Mouse (Mus musculus) testis, adult 2 months (tissue): ENCODE data around the gene Prrt4. TPM values are rescaled to one million over a fixed set of nuclear protein-coding genes. Genes with fewer than 3 reads are reported as not detected.

Experiments used
- H3K27ac ChIP-seq: fragments of 200-500 bp; 2 replicates; pipeline ENCODE4 v1.5.1; 2012; ENCODE audit warnings: low read depth, low read length; ENCODE audit not compliant: control insufficient read depth, insufficient read depth
- H3K27me3 ChIP-seq: fragments of 200-500 bp; 2 replicates; pipeline ENCODE4 v1.6.1; 2012; ENCODE audit warnings: mild to moderate bottlenecking, low read length, moderate library complexity; ENCODE audit not compliant: control insufficient read depth, insufficient read depth
- H3K36me3 ChIP-seq: fragments of 200-500 bp; 2 replicates; pipeline ENCODE4 v1.6.1; 2012; ENCODE audit warnings: mild to moderate bottlenecking, low read length; ENCODE audit not compliant: control insufficient read depth, insufficient read depth
- H3K4me1 ChIP-seq: fragments of 200-500 bp; 2 replicates; pipeline ENCODE4 v1.6.1; 2012; ENCODE audit warnings: low read length; ENCODE audit not compliant: control insufficient read depth, insufficient read depth
- H3K4me3 ChIP-seq: fragments of 200-500 bp; 2 replicates; pipeline ENCODE4 v1.5.1; 2012; ENCODE audit warnings: low read depth, mild to moderate bottlenecking, low read length, moderate library complexity, mixed read lengths; ENCODE audit not compliant: control insufficient read depth
- CTCF ChIP-seq: fragments of 200-500 bp; IDR thresholded peaks from 2 replicates; pipeline ENCODE4 v1.5.1; 2012; ENCODE audit warnings: low read depth, mild to moderate bottlenecking, inconsistent platforms, low read length, moderate library complexity; ENCODE audit not compliant: control insufficient read depth, insufficient read depth, insufficient replicate concordance
- POLR2A ChIP-seq: fragments of 200-500 bp; IDR thresholded peaks from 2 replicates; pipeline ENCODE4 v1.6.1; 2012; ENCODE audit warnings: low read depth, mild to moderate bottlenecking, inconsistent platforms, low read length, moderate library complexity; ENCODE audit not compliant: control insufficient read depth
- polyA plus RNA-seq: library from polyadenylated mRNA; depleted of rRNA; stranded (reverse); fragments of >200 nt; gene quantifications from 2 replicates; pipeline ENCODE4 v1.2.3, GENCODE M21; 2012

The Prrt4 gene
- polyA plus RNA-seq, 1 experiment: 0.57 TPM

DNA sequence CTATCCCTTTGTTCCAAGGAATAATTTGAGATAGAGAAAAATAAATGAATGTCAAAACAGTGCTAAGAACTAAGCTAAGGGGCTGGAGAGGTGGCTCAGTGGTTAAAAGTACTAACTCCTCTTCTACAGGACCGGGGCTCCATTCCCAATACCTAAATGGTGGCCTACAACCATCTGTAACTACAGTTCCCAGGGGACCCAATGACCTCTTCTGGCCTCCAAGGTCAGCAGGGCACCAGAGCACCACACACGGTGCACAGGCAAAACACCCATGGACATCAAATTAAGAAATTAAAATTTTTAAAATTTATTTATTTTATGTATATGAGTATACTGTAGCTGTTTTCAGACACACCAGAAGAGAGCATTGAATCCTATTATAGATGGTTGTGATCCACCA is 18.6 kb downstream of the Prrt4 start:
- H3K27ac ChIP-seq: no peak overlapping the region
- no peak overlapping the region for H3K4me3 ChIP-seq
- TF ChIP-seq CTCF (no peak), POLR2A (no peak)
- H3K36me3 ChIP-seq: no peaks in the 10 kb centered on the region; the same call in 1 of the 2 replicates
- H3K4me1 ChIP-seq: no peaks in the 10 kb centered on the region
- H3K27me3 ChIP-seq: no peaks in the 10 kb centered on the region

DNA sequence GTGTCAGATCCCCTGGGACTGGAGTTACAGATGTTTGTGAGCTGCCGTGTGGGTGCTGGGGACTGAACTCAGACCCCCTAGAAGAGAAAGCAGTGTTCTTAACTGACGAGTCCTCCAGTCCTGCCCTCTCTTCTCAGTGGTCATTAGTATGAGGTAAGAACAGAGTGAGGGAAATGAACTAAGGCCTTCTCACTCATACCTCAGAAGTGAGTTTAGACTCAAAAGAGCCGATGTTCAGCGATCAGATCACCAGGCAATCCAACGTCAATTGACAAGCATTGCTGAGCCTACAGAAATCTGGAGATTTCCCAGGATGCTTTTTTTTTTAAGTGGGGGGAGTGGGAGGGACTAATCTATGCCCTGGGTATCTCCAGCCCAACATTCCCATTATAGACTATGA is 23.1 kb downstream of the Prrt4 start:
- TF ChIP-seq POLR2A (no peak), CTCF (no peak)
- Histone ChIP-seq H3K27ac (no peak overlapping the region), H3K4me3 (no peak overlapping the region), H3K4me1 (no peaks in the 10 kb centered on the region), H3K36me3 (peaks cover 7% of the 10 kb centered on the region), H3K27me3 (no peaks in the 10 kb centered on the region)

GRCm38 (mm10) chr6:29150001-29150400 is 29.4 kb downstream of the Prrt4 start:
- Histone ChIP-seq H3K36me3 (peaks cover 7% of the 10 kb centered on the region), H3K4me1 (peaks cover 3% of the 10 kb centered on the region), H3K4me3 (no peak overlapping the region), H3K27me3 (no peaks in the 10 kb centered on the region), H3K27ac (no peak overlapping the region)
- TF ChIP-seq POLR2A (no peak), CTCF (no peak)

GRCm38 (mm10) chr6:29147407-29148010 is 31.9 kb downstream of the Prrt4 start:
- Histone ChIP-seq H3K4me1 (peaks cover 3% of the 10 kb centered on the region), H3K4me3 (no peak overlapping the region), H3K27ac (no peak overlapping the region), H3K27me3 (no peaks in the 10 kb centered on the region), H3K36me3 (peaks cover under 1% of the 10 kb centered on the region; the same call in 1 of the 2 replicates)
- TF ChIP-seq CTCF: no peak
- TF ChIP-seq POLR2A: no peak

GRCm38 (mm10) chr6:29146641-29147040 is 32.7 kb downstream of the Prrt4 start:
- no peak for TF ChIP-seq POLR2A
- TF ChIP-seq CTCF: no peak
- H3K4me3 ChIP-seq: no peak overlapping the region
- H3K27me3 ChIP-seq: no peaks in the 10 kb centered on the region
- peaks cover 2% of the 10 kb centered on the region; the same call in 1 of the 2 replicates for H3K36me3 ChIP-seq
- peaks cover 4% of the 10 kb centered on the region for H3K4me1 ChIP-seq
- no peak overlapping the region; the same call in 1 of the 2 replicates for H3K27ac ChIP-seq

GRCm38 (mm10) chr6:29145456-29146307 is 33.7 kb downstream of the Prrt4 start:
- H3K4me1 ChIP-seq: peaks cover 4% of the 10 kb centered on the region
- TF ChIP-seq POLR2A: 0 out of 2 replicates have a peak, but pooled peaks have one; percentile 25
- TF ChIP-seq CTCF: no peak
- no peak overlapping the region for H3K4me3 ChIP-seq
- H3K27ac ChIP-seq: peak overlapping the region; percentile 47
- peaks cover 2% of the 10 kb centered on the region; the same call in 1 of the 2 replicates for H3K36me3 ChIP-seq
- no peaks in the 10 kb centered on the region for H3K27me3 ChIP-seq

GRCm38 (mm10) chr6:29144971-29145370 is 34.4 kb downstream of the Prrt4 start:
- no peaks in the 10 kb centered on the region for H3K27me3 ChIP-seq
- peaks cover 4% of the 10 kb centered on the region for H3K4me1 ChIP-seq
- TF ChIP-seq POLR2A (no peak), CTCF (no peak)
- H3K36me3 ChIP-seq: peaks cover 2% of the 10 kb centered on the region; the same call in 1 of the 2 replicates
- peak overlapping the region; percentile 46; the same call in 1 of the 2 replicates for H3K27ac ChIP-seq
- H3K4me3 ChIP-seq: no peak overlapping the region
